Mouse (Mus musculus): ENCODE data around the gene Fam83c.

GRCm38 (mm10) chr2:155882087-155882486, 47.4 kb upstream of the Fam83c start:
- TF ChIP-seq CTCF (IDR thresholded peaks at IDR 0.05; ENCODE audit: low read depth) (no peak), EP300 (optimal IDR thresholded peaks at IDR 0.05) (no peak)

All from stomach, postnatal 0 days (tissue).